Mouse (Mus musculus) urinary bladder, postnatal 4 days (tissue): Measurements from ENCODE around the gene Gm10638.
A peak's percentile ranks its signal among the peaks of the same experiment; 100 is the strongest.

ENCODE experiments used
- DNase-seq, 2 experiments: peaks; one replicate each; pipeline ENCODE4 v3.0.0; 2021 to 2022; ENCODE audit warnings: low spot score in 2 of 2

Gm10638 gene

DNA sequence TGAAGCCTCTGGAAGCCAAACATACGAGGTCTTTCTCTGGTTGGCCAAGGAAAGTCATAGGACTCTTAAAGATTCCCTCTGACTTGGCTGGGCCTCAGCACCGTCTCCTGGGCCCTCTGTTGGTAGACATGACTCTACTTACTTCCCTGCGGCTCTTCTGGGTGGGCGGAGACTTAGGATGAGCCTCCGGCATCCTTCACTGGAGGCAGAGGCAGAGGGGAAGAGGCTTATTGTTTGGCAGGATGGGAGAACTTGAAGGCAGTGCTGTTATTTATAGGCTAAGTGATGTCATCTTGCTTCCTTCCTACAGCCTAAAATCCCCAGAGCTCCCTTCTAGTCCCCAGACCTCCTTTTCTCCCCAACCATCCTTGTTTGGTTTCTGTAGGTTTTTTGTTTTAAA lies 41.0 kb downstream of the Gm10638 start:
- no peak for DNase-seq

DNA sequence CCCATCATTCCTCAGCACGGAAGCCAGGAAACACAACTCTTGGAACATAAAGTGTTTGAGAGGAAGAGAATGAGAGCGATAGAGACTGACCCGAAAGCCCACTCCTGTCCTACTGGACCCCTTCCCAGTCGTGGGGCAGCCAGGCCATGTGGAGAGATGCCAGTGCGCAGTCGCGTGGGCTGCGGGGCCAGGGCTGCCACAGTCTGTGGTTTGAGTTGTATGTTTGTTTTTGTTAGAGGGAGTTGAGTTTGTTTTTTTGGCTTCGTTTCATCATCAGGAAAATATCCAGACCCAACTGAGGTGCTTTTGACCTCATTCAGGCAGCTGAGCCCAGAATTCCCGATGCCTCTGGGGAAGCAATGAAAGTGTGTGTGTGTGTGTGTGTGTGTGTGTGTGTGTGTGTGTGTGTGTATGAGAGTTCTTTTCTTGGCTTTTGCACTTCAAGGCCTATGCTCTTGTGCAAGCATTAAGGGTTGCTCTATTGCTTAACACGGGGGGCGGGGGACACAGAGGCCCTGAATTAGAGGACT lies 42.5 kb downstream of the Gm10638 start:
- peak in 1 of 2 experiments; percentile 48 for DNase-seq

DNA sequence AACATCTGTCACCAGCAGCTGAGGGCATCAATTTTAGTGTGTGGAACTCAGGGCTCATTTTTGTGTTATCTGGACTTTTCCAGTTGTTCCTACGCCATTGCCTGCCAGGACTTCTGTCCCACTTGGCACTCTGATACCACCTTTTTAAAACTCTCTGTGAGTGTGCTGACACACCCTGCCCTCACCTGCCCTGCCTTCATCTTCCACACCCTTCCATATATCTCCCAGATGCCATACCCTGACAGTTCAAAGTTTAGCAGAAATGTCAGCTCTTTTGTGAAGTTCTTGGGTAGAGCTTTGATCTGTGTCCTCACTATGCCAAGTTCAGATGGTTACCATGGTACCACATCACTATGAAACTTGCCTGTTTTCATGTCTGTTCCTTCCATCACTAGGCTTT lies 44.1 kb downstream of the Gm10638 start:
- DNase-seq: no peak

DNA sequence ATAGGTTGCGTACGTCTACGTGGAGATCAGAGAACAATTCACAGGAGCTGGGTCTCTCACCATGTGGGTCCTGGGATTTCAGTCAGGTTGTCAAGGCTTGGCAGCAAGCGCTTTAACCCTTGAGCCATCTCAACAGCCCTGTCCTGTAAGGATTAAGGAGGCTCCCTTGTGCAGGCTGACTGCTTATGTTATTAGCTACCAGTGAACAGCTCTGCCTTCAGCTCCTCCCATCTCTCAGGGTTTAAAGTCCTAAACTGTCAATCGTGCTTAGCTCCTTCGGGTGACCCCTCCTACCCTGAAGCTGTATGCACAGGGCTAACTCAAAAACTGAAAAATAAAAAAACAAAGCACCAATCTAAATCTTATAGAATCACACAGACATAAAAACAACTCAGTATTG lies 46.0 kb downstream of the Gm10638 start:
- DNase-seq: no peak

DNA sequence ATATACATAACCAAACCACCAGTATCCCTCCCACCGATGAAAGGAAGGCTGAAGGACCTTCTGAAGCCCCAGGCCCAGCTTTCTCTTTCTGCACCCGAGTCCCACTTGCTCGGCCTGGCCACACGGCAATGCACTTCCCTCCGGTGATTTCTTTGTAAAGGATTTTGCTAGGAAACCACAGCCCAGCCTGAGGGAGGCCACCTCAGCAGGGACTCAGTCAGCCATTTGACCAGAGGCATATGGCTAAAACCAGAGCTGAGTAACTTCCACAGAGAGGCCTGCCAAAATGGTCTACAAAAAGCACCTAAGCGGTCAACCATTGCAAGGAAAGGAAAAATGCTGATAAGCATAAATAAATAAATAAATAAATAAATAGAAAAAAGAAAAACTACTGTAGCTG lies 49.2 kb downstream of the Gm10638 start:
- no peak for DNase-seq
